Mouse (Mus musculus): Measurements from ENCODE around the gene Litaf. TPM values are rescaled to one million over a fixed set of nuclear protein-coding genes. Genes with fewer than 3 reads are reported as not detected.

Gene Litaf
- polyA plus RNA-seq, 1 experiment from 2014 or later = 112 TPM

DNA sequence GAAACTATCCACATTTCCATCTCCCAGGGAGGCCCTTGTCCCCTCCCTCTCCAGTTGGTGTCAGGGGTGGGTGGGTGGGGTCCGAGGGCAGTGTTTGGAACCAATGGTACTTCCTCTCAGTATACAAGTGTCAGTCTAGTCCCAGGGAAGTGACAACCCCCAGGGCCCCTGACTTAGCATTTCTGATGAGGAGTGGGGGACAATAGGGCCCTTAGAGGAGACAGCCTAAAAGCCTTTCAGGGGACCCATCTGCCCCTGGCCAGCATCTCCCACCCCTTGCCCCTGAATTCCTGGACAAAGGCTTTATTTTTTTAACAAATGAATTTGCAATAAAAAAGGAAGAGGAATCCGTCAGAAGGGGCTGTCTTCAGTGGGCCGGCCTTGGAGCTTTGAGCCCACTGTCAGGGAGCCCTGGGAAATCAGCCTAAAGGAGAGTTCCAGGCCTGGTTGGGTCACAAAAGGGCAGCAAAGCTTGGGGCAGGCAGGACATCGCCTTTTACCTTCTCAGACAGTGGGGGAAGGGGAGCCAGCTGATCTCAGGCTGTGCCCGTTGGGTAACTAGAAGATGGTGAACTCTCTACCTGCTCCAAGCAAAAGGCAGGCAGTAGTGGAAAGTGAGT lies 129.1 kb downstream of the Litaf start:
- no peak overlapping the region for H3K27ac ChIP-seq (ENCODE audit: low read depth)
- TF ChIP-seq CTCF (IDR thresholded peaks at IDR 0.05; ENCODE audit: low read depth) = no peak
- no peak overlapping the region for H3K4me2 ChIP-seq
- no peaks in the 10 kb centered on the region for H3K27me3 ChIP-seq (ENCODE audit: insufficient read depth, low read length)
- no peak overlapping the region for H3K9ac ChIP-seq
- no peak for DNase-seq
- no peaks in the 10 kb centered on the region for H3K36me3 ChIP-seq (ENCODE audit: insufficient read depth)
- no peaks in the 10 kb centered on the region for H3K4me1 ChIP-seq (ENCODE audit: insufficient read depth)
- no peak for ATAC-seq (ENCODE audit: insufficient read depth)
- no peak overlapping the region for H3K4me3 ChIP-seq (ENCODE audit: low read depth, low read length)
- H3K9me3 ChIP-seq (ENCODE audit: low read depth, low read length) = no peaks in the 10 kb centered on the region
- 54% methylated on average over 5 of the region's 5 CpGs for WGBS

DNA sequence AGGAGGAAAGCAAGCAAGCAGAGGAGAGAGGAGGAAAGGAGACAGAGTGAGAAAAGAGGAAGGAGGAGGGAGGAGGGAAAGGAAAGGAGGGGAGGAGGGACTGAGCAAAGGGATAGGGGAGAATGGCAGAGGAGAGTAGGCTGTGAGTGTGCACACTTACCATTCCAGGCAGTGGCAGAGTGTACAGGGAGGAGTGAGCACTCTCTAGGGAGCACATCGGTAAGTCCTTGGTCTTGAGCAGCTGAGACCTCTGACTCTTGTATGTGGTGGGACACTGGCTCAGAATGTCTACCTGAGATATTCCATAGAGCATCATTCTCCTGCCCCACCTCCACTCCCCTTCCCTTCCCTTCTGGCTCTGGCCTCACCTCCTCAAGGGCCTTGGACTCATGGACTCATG lies 131.9 kb downstream of the Litaf start:
- H3K27ac ChIP-seq (ENCODE audit: low read depth) = no peak overlapping the region
- H3K4me2 ChIP-seq = no peak overlapping the region
- no peak for TF ChIP-seq CTCF (IDR thresholded peaks at IDR 0.05; ENCODE audit: low read depth)
- WGBS = 82% methylated on average over 1 of the region's 1 CpGs
- H3K9ac ChIP-seq = no peak overlapping the region
- no peak for DNase-seq
- no peak overlapping the region for H3K4me3 ChIP-seq (ENCODE audit: low read depth, low read length)
- no peak for ATAC-seq (ENCODE audit: insufficient read depth)
- H3K36me3 ChIP-seq (ENCODE audit: insufficient read depth) = no peaks in the 10 kb centered on the region
- H3K4me1 ChIP-seq (ENCODE audit: insufficient read depth) = no peaks in the 10 kb centered on the region
- no peaks in the 10 kb centered on the region for H3K9me3 ChIP-seq (ENCODE audit: low read depth, low read length)
- H3K27me3 ChIP-seq (ENCODE audit: insufficient read depth, low read length) = no peaks in the 10 kb centered on the region

DNA sequence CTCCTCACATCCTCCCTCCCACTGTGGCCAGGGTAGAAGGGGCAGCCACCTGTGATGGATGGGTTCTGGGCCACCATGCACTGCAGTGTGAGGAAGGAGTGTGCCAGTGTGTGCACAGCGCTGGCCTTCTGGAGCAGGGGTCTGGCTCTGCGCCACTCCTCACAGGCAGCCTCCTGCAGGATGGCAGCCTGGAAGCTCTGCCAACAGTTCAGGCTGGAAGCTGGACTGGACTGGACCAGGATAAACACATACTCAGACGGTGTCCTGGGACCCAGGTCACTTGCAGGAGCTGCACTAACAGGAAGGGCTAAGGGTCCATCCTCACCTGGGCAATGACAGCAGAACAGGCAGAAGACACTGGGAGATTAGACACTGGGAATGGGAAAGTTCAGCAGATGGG lies 132.6 kb downstream of the Litaf start:
- DNase-seq (no peak), ATAC-seq (ENCODE audit: insufficient read depth) (no peak)
- WGBS = 59% methylated on average over 3 of the region's 3 CpGs
- no peak overlapping the region for H3K4me3 ChIP-seq (ENCODE audit: low read depth, low read length)
- H3K36me3 ChIP-seq (ENCODE audit: insufficient read depth) = no peaks in the 10 kb centered on the region
- no peak overlapping the region for H3K27ac ChIP-seq (ENCODE audit: low read depth)
- no peak for TF ChIP-seq CTCF (IDR thresholded peaks at IDR 0.05; ENCODE audit: low read depth)
- H3K4me2 ChIP-seq = no peak overlapping the region
- no peaks in the 10 kb centered on the region for H3K4me1 ChIP-seq (ENCODE audit: insufficient read depth)
- H3K27me3 ChIP-seq (ENCODE audit: insufficient read depth, low read length) = no peaks in the 10 kb centered on the region
- H3K9ac ChIP-seq = no peak overlapping the region
- H3K9me3 ChIP-seq (ENCODE audit: low read depth, low read length) = no peaks in the 10 kb centered on the region

DNA sequence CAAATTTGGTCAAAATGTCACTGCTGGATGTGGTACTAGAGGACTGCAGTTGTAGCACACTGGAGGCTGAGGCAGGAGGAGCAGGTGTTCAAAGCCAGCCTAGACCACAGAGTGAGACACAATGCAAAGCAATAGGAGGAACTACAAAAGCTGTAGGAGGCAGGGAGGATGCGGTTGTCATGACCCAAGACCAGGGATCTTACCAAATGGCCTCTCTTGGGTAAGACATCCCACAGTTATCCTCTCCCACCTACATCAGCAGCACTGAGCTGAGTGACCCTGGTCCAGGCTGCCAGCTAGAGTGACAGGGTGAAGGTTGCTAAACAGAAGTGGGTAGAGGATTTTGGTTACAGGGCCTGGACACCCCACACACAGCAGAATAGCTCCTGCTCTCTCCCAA lies 138.9 kb downstream of the Litaf start:
- Histone ChIP-seq H3K27ac (ENCODE audit: low read depth) (no peak overlapping the region), H3K27me3 (ENCODE audit: insufficient read depth, low read length) (no peaks in the 10 kb centered on the region), H3K4me1 (ENCODE audit: insufficient read depth) (no peaks in the 10 kb centered on the region), H3K36me3 (ENCODE audit: insufficient read depth) (no peaks in the 10 kb centered on the region), H3K9me3 (ENCODE audit: low read depth, low read length) (no peaks in the 10 kb centered on the region), H3K4me2 (no peak overlapping the region), H3K4me3 (ENCODE audit: low read depth, low read length) (no peak overlapping the region), H3K9ac (no peak overlapping the region)
- 75% methylated on average over 1 of the region's 1 CpGs for WGBS
- ATAC-seq (ENCODE audit: insufficient read depth) (no peak), DNase-seq (no peak)
- TF ChIP-seq CTCF (IDR thresholded peaks at IDR 0.05; ENCODE audit: low read depth) = no peak

DNA sequence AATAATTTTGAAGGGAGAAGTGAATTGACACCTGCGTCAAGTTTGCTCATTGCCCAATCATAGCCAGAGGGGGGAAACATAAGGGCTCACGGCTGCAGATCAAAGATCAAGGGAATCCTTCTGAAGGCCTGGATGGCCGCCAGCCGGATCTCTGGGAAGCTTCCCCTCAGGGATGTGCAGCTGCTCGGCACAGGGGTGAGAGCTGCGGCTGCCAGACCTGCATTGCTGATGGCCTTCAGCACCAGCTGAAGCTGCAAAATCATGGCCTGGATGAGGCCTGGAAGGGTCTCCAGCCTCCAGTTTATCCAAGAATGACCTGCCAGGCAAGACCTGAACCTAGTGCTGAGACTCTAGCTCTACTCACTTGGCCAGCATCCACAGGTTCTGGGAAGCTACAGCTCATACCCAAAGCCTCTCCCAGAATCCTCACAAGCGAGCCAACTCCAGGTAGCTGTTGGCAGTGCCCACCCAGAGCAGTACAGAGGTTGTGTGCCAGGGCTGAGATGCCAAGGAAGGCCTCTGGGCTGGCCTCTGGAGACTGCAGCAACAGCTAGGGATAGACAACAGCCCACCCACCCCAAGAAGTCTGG lies 140.3 kb downstream of the Litaf start:
- Histone ChIP-seq H3K9ac (no peak overlapping the region), H3K4me3 (ENCODE audit: low read depth, low read length) (no peak overlapping the region), H3K4me1 (ENCODE audit: insufficient read depth) (no peaks in the 10 kb centered on the region), H3K27me3 (ENCODE audit: insufficient read depth, low read length) (no peaks in the 10 kb centered on the region), H3K4me2 (no peak overlapping the region), H3K27ac (ENCODE audit: low read depth) (no peak overlapping the region), H3K9me3 (ENCODE audit: low read depth, low read length) (no peaks in the 10 kb centered on the region), H3K36me3 (ENCODE audit: insufficient read depth) (no peaks in the 10 kb centered on the region)
- no peak for TF ChIP-seq CTCF (IDR thresholded peaks at IDR 0.05; ENCODE audit: low read depth)
- WGBS = 29% methylated on average over 7 of the region's 7 CpGs
- ATAC-seq (ENCODE audit: insufficient read depth) = peak; percentile 68; the same call in 1 of the 2 replicates
- peak; percentile 82 for DNase-seq

DNA sequence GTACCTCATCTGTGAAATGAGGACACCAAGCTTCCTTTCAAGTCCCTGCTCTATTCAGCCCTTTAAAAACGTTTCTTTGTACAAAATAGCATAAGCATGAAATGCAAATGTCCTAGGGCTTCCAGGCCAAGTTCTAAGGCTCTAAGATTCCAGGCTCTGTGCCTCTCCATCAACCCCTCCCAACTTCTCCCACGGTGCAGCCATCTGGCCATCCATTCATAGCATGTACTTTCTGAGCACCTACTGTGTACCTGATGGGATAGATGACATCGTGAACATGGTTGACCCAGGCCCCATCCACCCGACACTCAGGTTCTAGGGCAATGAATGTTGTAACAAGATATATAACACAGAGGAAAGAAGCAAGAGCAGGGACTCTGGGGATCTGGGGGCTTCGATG lies 142.4 kb downstream of the Litaf start:
- DNase-seq = no peak
- Histone ChIP-seq H3K36me3 (ENCODE audit: insufficient read depth) (no peaks in the 10 kb centered on the region), H3K4me3 (ENCODE audit: low read depth, low read length) (no peak overlapping the region), H3K9ac (no peak overlapping the region), H3K4me2 (no peak overlapping the region), H3K9me3 (ENCODE audit: low read depth, low read length) (no peaks in the 10 kb centered on the region), H3K27ac (ENCODE audit: low read depth) (no peak overlapping the region), H3K4me1 (ENCODE audit: insufficient read depth) (no peaks in the 10 kb centered on the region), H3K27me3 (ENCODE audit: insufficient read depth, low read length) (no peaks in the 10 kb centered on the region)
- WGBS = 73% methylated on average over 5 of the region's 5 CpGs
- no peak for ATAC-seq (ENCODE audit: insufficient read depth)
- no peak for TF ChIP-seq CTCF (IDR thresholded peaks at IDR 0.05; ENCODE audit: low read depth)

DNA sequence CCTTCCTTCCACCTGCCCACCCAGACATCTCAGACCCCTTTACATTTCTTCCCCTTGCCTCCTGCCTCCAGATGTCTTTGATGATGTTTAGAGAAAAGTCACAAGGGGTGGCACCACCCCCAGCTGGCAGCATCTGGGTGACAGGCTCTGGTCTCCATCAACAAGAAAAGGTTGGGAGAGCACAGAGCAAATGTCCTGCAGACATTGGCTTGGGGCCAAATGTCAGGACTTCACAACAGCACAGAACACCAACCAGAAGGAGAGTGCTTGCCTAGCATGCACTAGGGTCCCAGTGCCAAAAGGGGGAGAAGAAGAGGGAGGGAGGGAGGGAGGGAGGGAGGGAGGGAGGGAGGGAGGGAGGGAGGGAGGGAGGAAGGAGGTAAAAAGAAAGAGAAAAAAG lies 146.1 kb downstream of the Litaf start:
- TF ChIP-seq CTCF (IDR thresholded peaks at IDR 0.05; ENCODE audit: low read depth) = no peak
- H3K27ac ChIP-seq (ENCODE audit: low read depth) = no peak overlapping the region
- no peak overlapping the region for H3K4me2 ChIP-seq
- H3K4me3 ChIP-seq (ENCODE audit: low read depth, low read length) = no peak overlapping the region
- no peaks in the 10 kb centered on the region for H3K4me1 ChIP-seq (ENCODE audit: insufficient read depth)
- DNase-seq (peak; percentile 51), ATAC-seq (ENCODE audit: insufficient read depth) (0 out of 2 replicates have a peak, but pooled peaks have one; percentile 44)
- no peaks in the 10 kb centered on the region for H3K27me3 ChIP-seq (ENCODE audit: insufficient read depth, low read length)
- no peaks in the 10 kb centered on the region for H3K36me3 ChIP-seq (ENCODE audit: insufficient read depth)
- no peaks in the 10 kb centered on the region for H3K9me3 ChIP-seq (ENCODE audit: low read depth, low read length)
- no peak overlapping the region for H3K9ac ChIP-seq

Measured in lung, embryonic 14.5 days (tissue).